Mouse (Mus musculus) midbrain, embryonic 13.5 days (tissue): ENCODE results near the gene Fbxl22. TPM values are rescaled to one million over a fixed set of nuclear protein-coding genes. Genes with fewer than 3 reads are reported as not detected.
A peak's percentile ranks its signal among the peaks of the same experiment; 100 is the strongest.

ENCODE experiments used
- ATAC-seq: fragments of 200-750 bp; cut with Nextera tagmentation; 2 replicates; pipeline ENCODE4 v1.8.0; 2017; ENCODE audit warnings: mild to moderate bottlenecking, moderate TSS enrichment, moderate library complexity
- H3K27ac ChIP-seq: fragments of 300-500 bp; sonication (generic); 2 replicates; pipeline ENCODE4 v1.5.1; 2015; ENCODE audit warnings: inconsistent platforms, mild to moderate bottlenecking, moderate library complexity
- H3K27me3 ChIP-seq: fragments of 300-500 bp; sonication (generic); 2 replicates; pipeline ENCODE4 v1.6.1; 2015; ENCODE audit warnings: mild to moderate bottlenecking, inconsistent platforms
- H3K36me3 ChIP-seq: fragments of 300-500 bp; sonication (generic); 2 replicates; pipeline ENCODE4 v1.6.1; 2015; ENCODE audit warnings: mild to moderate bottlenecking, inconsistent platforms
- H3K4me1 ChIP-seq: fragments of 300-500 bp; sonication (generic); replicated peaks from 2 replicates; pipeline ENCODE4 v1.6.1; 2015; ENCODE audit warnings: inconsistent platforms
- H3K4me2 ChIP-seq: fragments of 300-500 bp; sonication (generic); replicated peaks from 2 replicates; pipeline ENCODE4 v1.6.1; 2015; ENCODE audit warnings: moderate library complexity, mild to moderate bottlenecking, inconsistent platforms
- H3K4me3 ChIP-seq: fragments of 300-500 bp; sonication (generic); replicated peaks from 2 replicates; pipeline ENCODE4 v1.5.1; 2015; ENCODE audit warnings: mild to moderate bottlenecking, inconsistent platforms
- H3K9ac ChIP-seq: fragments of 300-500 bp; sonication (generic); replicated peaks from 2 replicates; pipeline ENCODE4 v1.6.1; 2015; ENCODE audit warnings: mild to moderate bottlenecking, inconsistent platforms
- H3K9me3 ChIP-seq: fragments of 300-500 bp; sonication (generic); 2 replicates; pipeline ENCODE4 v1.6.1; 2016; ENCODE audit warnings: mild to moderate bottlenecking, inconsistent platforms
- WGBS: fragments of 180-500 bp; shearing (Covaris S2); methylation state at CpG from one replicate; pipeline ENCODE4 v1.1.7; 2015; 5-methylcytosine and 5-hydroxymethylcytosine counted together
- polyA plus RNA-seq: library from polyadenylated mRNA; unstranded; fragments of >200 nt; fragmentation: Nextera tagmentation; extraction: Ambion mirVana; gene quantifications from 2 replicates; pipeline ENCODE4 v1.2.1, GENCODE M21; 2015

The Fbxl22 gene
- polyA plus RNA-seq, 1 experiment from 2014 or later, result 2.2 TPM

- ATAC-seq, result no peak; the same call in 1 of the 2 replicates
- no peaks in the 10 kb centered on the region for H3K9me3 ChIP-seq
- no peaks in the 10 kb centered on the region for H3K27me3 ChIP-seq
- no peak overlapping the region for H3K4me3 ChIP-seq
- H3K4me2 ChIP-seq, result no peak overlapping the region
- peak overlapping the region; percentile 74 for H3K27ac ChIP-seq
- H3K4me1 ChIP-seq, result peaks cover 36% of the 10 kb centered on the region
- no peak overlapping the region for H3K9ac ChIP-seq
- H3K36me3 ChIP-seq, result peaks cover 77% of the 10 kb centered on the region
Measured at GRCm38 (mm10) chr9:66506424-66506823, 8.0 kb downstream of the Fbxl22 start.

- H3K27ac ChIP-seq, result peak overlapping the region; percentile 74
- no peak overlapping the region for H3K4me3 ChIP-seq
- H3K36me3 ChIP-seq, result peaks cover 81% of the 10 kb centered on the region
- H3K27me3 ChIP-seq, result no peaks in the 10 kb centered on the region
- H3K4me2 ChIP-seq, result no peak overlapping the region
- ATAC-seq, result peak; percentile 74
- H3K4me1 ChIP-seq, result peaks cover 34% of the 10 kb centered on the region
- no peaks in the 10 kb centered on the region for H3K9me3 ChIP-seq
- no peak overlapping the region for H3K9ac ChIP-seq
- WGBS, result 8% methylated on average over 4 of the region's 4 CpGs
Measured at GRCm38 (mm10) chr9:66506011-66506410, 8.4 kb downstream of the Fbxl22 start.

GRCm38 (mm10) chr9:66505141-66505917, 9.1 kb downstream of the Fbxl22 start:
- peaks cover 87% of the 10 kb centered on the region for H3K36me3 ChIP-seq
- H3K4me1 ChIP-seq, result peaks cover 27% of the 10 kb centered on the region
- ATAC-seq, result no peak
- H3K9me3 ChIP-seq, result no peaks in the 10 kb centered on the region
- no peaks in the 10 kb centered on the region for H3K27me3 ChIP-seq
- H3K9ac ChIP-seq, result peak overlapping the region; percentile 48; the same call in 1 of the 2 replicates
- no peak overlapping the region for H3K4me2 ChIP-seq
- H3K27ac ChIP-seq, result peak overlapping the region; percentile 74
- no peak overlapping the region for H3K4me3 ChIP-seq
- 50% methylated on average over 9 of the region's 9 CpGs for WGBS

- Histone ChIP-seq H3K27me3 (no peaks in the 10 kb centered on the region), H3K9me3 (no peaks in the 10 kb centered on the region), H3K36me3 (peaks cover 91% of the 10 kb centered on the region), H3K27ac (no peak overlapping the region), H3K4me3 (no peak overlapping the region), H3K4me2 (no peak overlapping the region), H3K9ac (no peak overlapping the region), H3K4me1 (peaks cover 23% of the 10 kb centered on the region)
- WGBS, result 88% methylated on average over 13 of the region's 13 CpGs
- no peak for ATAC-seq
Measured at GRCm38 (mm10) chr9:66504518-66504917, 9.9 kb downstream of the Fbxl22 start.

GRCm38 (mm10) chr9:66503879-66504411, 10.4 kb downstream of the Fbxl22 start:
- Histone ChIP-seq H3K36me3 (peaks cover 91% of the 10 kb centered on the region), H3K4me2 (no peak overlapping the region), H3K9me3 (no peaks in the 10 kb centered on the region), H3K4me3 (no peak overlapping the region), H3K27me3 (no peaks in the 10 kb centered on the region), H3K9ac (no peak overlapping the region), H3K27ac (no peak overlapping the region), H3K4me1 (peaks cover 23% of the 10 kb centered on the region)
- no peak for ATAC-seq
- 86% methylated on average over 4 of the region's 4 CpGs for WGBS

- H3K27me3 ChIP-seq, result no peaks in the 10 kb centered on the region
- no peak overlapping the region for H3K4me3 ChIP-seq
- no peaks in the 10 kb centered on the region for H3K9me3 ChIP-seq
- ATAC-seq, result no peak
- peaks cover 13% of the 10 kb centered on the region for H3K4me1 ChIP-seq
- H3K27ac ChIP-seq, result no peak overlapping the region
- peaks cover 87% of the 10 kb centered on the region for H3K36me3 ChIP-seq
- no peak overlapping the region for H3K9ac ChIP-seq
- WGBS, result 85% methylated on average over 2 of the region's 2 CpGs
- H3K4me2 ChIP-seq, result no peak overlapping the region
Measured at GRCm38 (mm10) chr9:66501248-66501647, 13.1 kb downstream of the Fbxl22 start.

GRCm38 (mm10) chr9:66493992-66494391, 20.4 kb downstream of the Fbxl22 start:
- Histone ChIP-seq H3K4me2 (no peak overlapping the region), H3K9me3 (no peaks in the 10 kb centered on the region), H3K4me3 (no peak overlapping the region), H3K4me1 (no peaks in the 10 kb centered on the region), H3K9ac (no peak overlapping the region), H3K27me3 (no peaks in the 10 kb centered on the region), H3K36me3 (peaks cover 88% of the 10 kb centered on the region), H3K27ac (no peak overlapping the region)
- ATAC-seq, result no peak

- H3K9ac ChIP-seq, result no peak overlapping the region
- no peak overlapping the region for H3K4me2 ChIP-seq
- H3K9me3 ChIP-seq, result no peaks in the 10 kb centered on the region
- no peak overlapping the region for H3K27ac ChIP-seq
- no peak for ATAC-seq
- no peaks in the 10 kb centered on the region for H3K27me3 ChIP-seq
- H3K36me3 ChIP-seq, result peaks cover 89% of the 10 kb centered on the region
- no peaks in the 10 kb centered on the region for H3K4me1 ChIP-seq
- no peak overlapping the region for H3K4me3 ChIP-seq
- 88% methylated on average over 1 of the region's 1 CpGs for WGBS
Measured at GRCm38 (mm10) chr9:66492361-66492760, 22.0 kb downstream of the Fbxl22 start.

- Histone ChIP-seq H3K4me2 (no peak overlapping the region), H3K9me3 (no peaks in the 10 kb centered on the region), H3K4me3 (no peak overlapping the region), H3K27me3 (no peaks in the 10 kb centered on the region), H3K36me3 (peaks cover 88% of the 10 kb centered on the region), H3K9ac (no peak overlapping the region), H3K4me1 (no peaks in the 10 kb centered on the region), H3K27ac (no peak overlapping the region)
- no peak for ATAC-seq
Measured at GRCm38 (mm10) chr9:66488786-66489185, 25.6 kb downstream of the Fbxl22 start.

GRCm38 (mm10) chr9:66483429-66483828, 31.0 kb downstream of the Fbxl22 start:
- 93% methylated on average over 3 of the region's 3 CpGs for WGBS

GRCm38 (mm10) chr9:66477785-66478184, 36.6 kb downstream of the Fbxl22 start:
- 91% methylated on average over 2 of the region's 2 CpGs for WGBS
- Histone ChIP-seq H3K4me3 (no peak overlapping the region), H3K9me3 (no peaks in the 10 kb centered on the region), H3K4me1 (no peaks in the 10 kb centered on the region), H3K36me3 (peaks cover 52% of the 10 kb centered on the region), H3K9ac (no peak overlapping the region), H3K4me2 (no peak overlapping the region), H3K27me3 (no peaks in the 10 kb centered on the region), H3K27ac (no peak overlapping the region)
- ATAC-seq, result no peak

More at GRCm38 (mm10) chr9:66483429-66483828, 31.0 kb downstream of the Fbxl22 start:
- Histone ChIP-seq H3K4me3 (no peak overlapping the region), H3K9ac (no peak overlapping the region), H3K27me3 (no peaks in the 10 kb centered on the region), H3K36me3 (peaks cover 69% of the 10 kb centered on the region), H3K4me1 (no peaks in the 10 kb centered on the region), H3K9me3 (no peaks in the 10 kb centered on the region), H3K4me2 (no peak overlapping the region), H3K27ac (no peak overlapping the region)
- ATAC-seq, result no peak

- peaks cover 53% of the 10 kb centered on the region for H3K36me3 ChIP-seq
- WGBS, result 53% methylated on average over 4 of the region's 4 CpGs
- no peak overlapping the region for H3K4me3 ChIP-seq
- no peak for ATAC-seq
- no peak overlapping the region for H3K4me2 ChIP-seq
- H3K4me1 ChIP-seq, result no peaks in the 10 kb centered on the region
- H3K9ac ChIP-seq, result no peak overlapping the region
- H3K27ac ChIP-seq, result no peak overlapping the region
- no peaks in the 10 kb centered on the region for H3K9me3 ChIP-seq
- no peaks in the 10 kb centered on the region for H3K27me3 ChIP-seq
Measured at GRCm38 (mm10) chr9:66465087-66465486, 49.3 kb downstream of the Fbxl22 start.
